Mouse (Mus musculus) CH12.LX (cell line): Measurements from ENCODE around the gene Galc. TPM values are rescaled to one million over a fixed set of nuclear protein-coding genes. Genes with fewer than 3 reads are reported as not detected.

Experiments
- DNase-seq: peaks from one replicate; pipeline ENCODE4 v3.0.0-alpha.2; 2013; ENCODE audit errors: extremely low read depth
- H3K27ac ChIP-seq: 2 replicates; pipeline ENCODE4 v1.5.1; 2012; ENCODE audit warnings: low read depth, mild to moderate bottlenecking, control low read depth, moderate library complexity; ENCODE audit not compliant: insufficient read depth
- H3K27me3 ChIP-seq: replicated peaks from 2 replicates; pipeline ENCODE3; 2012; ENCODE audit warnings: inconsistent platforms
- H3K36me3 ChIP-seq, 2 experiments: replicated peaks in 1 of 2; 2 replicates each; pipeline versions ENCODE3 to v1.6.1; 2012; ENCODE audit warnings: inconsistent platforms in 1 of 2, low read length in 1 of 2, mild to moderate bottlenecking in 1 of 2, mixed read lengths in 1 of 2, moderate library complexity in 1 of 2; ENCODE audit not compliant: control insufficient read depth in 1 of 2, insufficient read depth in 1 of 2
- H3K4me1 ChIP-seq, 2 experiments: 2 replicates each; pipeline ENCODE4 v1.6.1; 2012; ENCODE audit warnings: inconsistent platforms in 1 of 2, moderate library complexity in 1 of 2; ENCODE audit not compliant: insufficient read depth in 2 of 2, control insufficient read depth in 1 of 2
- H3K4me2 ChIP-seq: 2 replicates; pipeline ENCODE4 v1.6.1; 2012; ENCODE audit warnings: low read depth, mild to moderate bottlenecking, control low read depth; ENCODE audit not compliant: poor library complexity, insufficient read depth, severe bottlenecking
- H3K4me3 ChIP-seq, 3 experiments: fragments of 150-350 bp in 1 of 3; sonication (generic) in 1 of 3; replicated peaks in 1 of 3; 2 replicates each; pipeline versions ENCODE3 to v1.5.1; 2011 to 2012; ENCODE audit warnings: low read depth in 2 of 3, low read length in 2 of 3, mild to moderate bottlenecking in 2 of 3, moderate library complexity in 2 of 3, control low read depth in 1 of 3, improper control_type of control experiment in 1 of 3, inconsistent platforms in 1 of 3, mixed read lengths in 1 of 3; ENCODE audit not compliant: poor library complexity in 1 of 3
- H3K79me2 ChIP-seq: replicated peaks from 2 replicates; pipeline ENCODE4 v1.6.1; 2012; ENCODE audit warnings: mild to moderate bottlenecking, moderate library complexity; ENCODE audit not compliant: control insufficient read depth, poor library complexity, insufficient read depth, severe bottlenecking; ENCODE audit errors: extremely low read depth
- H3K9ac ChIP-seq: 2 replicates; pipeline ENCODE4 v1.6.1; 2012; ENCODE audit warnings: low read depth, mild to moderate bottlenecking, control low read depth, moderate library complexity; ENCODE audit not compliant: insufficient read depth
- H3K9me3 ChIP-seq: replicated peaks from 2 replicates; pipeline ENCODE3; 2012; ENCODE audit warnings: low read length, inconsistent platforms, mixed read lengths
- BHLHE40 ChIP-seq: IDR thresholded peaks from 2 replicates; pipeline ENCODE4 v1.6.1; 2011; ENCODE audit warnings: mild to moderate bottlenecking, low read depth, low read length, improper control_type of control experiment
- CHD1 ChIP-seq: IDR thresholded peaks from 2 replicates; pipeline ENCODE4 v1.6.1; 2012; ENCODE audit warnings: low read depth, low read length, improper control_type of control experiment, inconsistent platforms
- ELF1 ChIP-seq: IDR thresholded peaks from 2 replicates; pipeline ENCODE4 v1.6.1; 2014; ENCODE audit warnings: low read depth, mild to moderate bottlenecking, inconsistent platforms, low read length, improper control_type of control experiment
- EP300 ChIP-seq: IDR thresholded peaks from 2 replicates; pipeline ENCODE4 v1.6.1; 2011; ENCODE audit warnings: low read length, improper control_type of control experiment
- ETS1 ChIP-seq: conservative IDR thresholded peaks from 2 replicates; pipeline ENCODE4 v1.6.1; 2012; ENCODE audit warnings: low read depth, mild to moderate bottlenecking, inconsistent platforms, low read length, improper control_type of control experiment, moderate library complexity
- HCFC1 ChIP-seq: IDR thresholded peaks from 2 replicates; pipeline ENCODE4 v1.6.1; 2012; ENCODE audit warnings: low read depth, mild to moderate bottlenecking, inconsistent platforms, low read length, improper control_type of control experiment
- IRF4 ChIP-seq: IDR thresholded peaks from 2 replicates; pipeline ENCODE4 v1.6.1; 2014; ENCODE audit warnings: low read depth, mild to moderate bottlenecking, inconsistent platforms, low read length, improper control_type of control experiment
- JUND ChIP-seq: conservative IDR thresholded peaks from 2 replicates; pipeline ENCODE4 v1.6.1; 2011; ENCODE audit warnings: low read depth, low read length, improper control_type of control experiment
- MAFK ChIP-seq: IDR thresholded peaks from 2 replicates; pipeline ENCODE4 v1.6.1; 2011; ENCODE audit warnings: low read length, improper control_type of control experiment; ENCODE audit not compliant: insufficient replicate concordance
- MAX ChIP-seq: IDR thresholded peaks from 2 replicates; pipeline ENCODE4 v1.6.1; 2011; ENCODE audit warnings: low read length, improper control_type of control experiment
- MAZ ChIP-seq: IDR thresholded peaks from 2 replicates; pipeline ENCODE4 v1.6.1; 2012; ENCODE audit warnings: low read depth, mild to moderate bottlenecking, inconsistent platforms, low read length, improper control_type of control experiment, moderate library complexity
- MXI1 ChIP-seq: IDR thresholded peaks from 2 replicates; pipeline ENCODE4 v1.6.1; 2011; ENCODE audit warnings: mild to moderate bottlenecking, low read depth, low read length, improper control_type of control experiment
- MYC ChIP-seq: IDR thresholded peaks from 2 replicates; pipeline ENCODE4 v1.6.1; 2011; ENCODE audit warnings: low read depth, mild to moderate bottlenecking, improper control_type of control experiment, low read length
- NELFE ChIP-seq: IDR thresholded peaks from 2 replicates; pipeline ENCODE4 v1.6.1; 2011; ENCODE audit warnings: low read depth, low read length, improper control_type of control experiment
- POLR2A ChIP-seq: IDR thresholded peaks from 2 replicates; pipeline ENCODE4 v1.6.1; 2011; ENCODE audit warnings: low read depth, mild to moderate bottlenecking, improper control_type of control experiment, low read length
- POLR2AphosphoS2 ChIP-seq: IDR thresholded peaks from 2 replicates; pipeline ENCODE4 v1.6.1; 2011; ENCODE audit warnings: low read depth, low read length, improper control_type of control experiment
- RCOR1 ChIP-seq: conservative IDR thresholded peaks from 2 replicates; pipeline ENCODE4 v1.6.1; 2012; ENCODE audit warnings: low read depth, mild to moderate bottlenecking, inconsistent platforms, low read length, improper control_type of control experiment
- SIN3A ChIP-seq: IDR thresholded peaks from 2 replicates; pipeline ENCODE4 v1.6.1; 2012; ENCODE audit warnings: low read length, improper control_type of control experiment, inconsistent platforms
- TBP ChIP-seq: conservative IDR thresholded peaks from 2 replicates; pipeline ENCODE4 v1.6.1; 2011; ENCODE audit warnings: low read depth, low read length, improper control_type of control experiment
- TCF12 ChIP-seq: IDR thresholded peaks from 2 replicates; pipeline ENCODE4 v1.6.1; 2014; ENCODE audit warnings: low read depth, mild to moderate bottlenecking, inconsistent platforms, low read length, improper control_type of control experiment
- USF1 ChIP-seq: IDR thresholded peaks from 2 replicates; pipeline ENCODE4 v1.6.1; 2014; ENCODE audit warnings: low read depth, mild to moderate bottlenecking, inconsistent platforms, low read length, improper control_type of control experiment
- ZMIZ1 ChIP-seq: IDR thresholded peaks from 2 replicates; pipeline ENCODE4 v1.6.1; 2012; ENCODE audit warnings: low read depth, mild to moderate bottlenecking, inconsistent platforms, low read length, improper control_type of control experiment
- dilution Hi-C: fragments of 300-500 bp; cut with MboI; formaldehyde crosslinking; loops from 2 replicates; pipeline ENCODE4 v1.14.3; 2020; ENCODE audit warnings: low sequenced_read_pairs; ENCODE audit not compliant: extremely low pct_unique_long_range_greater_than_20kb, extremely low pct_ligation_motif_present
- in situ Hi-C: fragments of 300-500 bp; cut with MboI; formaldehyde crosslinking; loops from 3 replicates; pipeline ENCODE4 v1.14.3; 2019; ENCODE audit warnings: low sequenced_read_pairs, low pct_ligation_motif_present, low pct_unique_long_range_greater_than_20kb, mixed read lengths
- polyA plus RNA-seq: library from polyadenylated mRNA; unstranded; fragments of >175 nt; gene quantifications from 2 replicates; pipeline ENCODE4 v1.2.1, GENCODE M21; 2012; ENCODE audit warnings: low read depth; ENCODE audit not compliant: insufficient read length
- total RNA-seq, 2 experiments: library from RNA; depleted of rRNA; stranded (reverse); fragments of 300-350 nt in 1 of 2; fragments of >200 nt in 1 of 2; gene quantifications; 2 replicates each; pipeline ENCODE4 v1.2.3; 2012 to 2014

Gene Galc
- total and polyA plus RNA-seq, 3 experiments = 1.6 to 9.1 (median 6.4) TPM

DNA sequence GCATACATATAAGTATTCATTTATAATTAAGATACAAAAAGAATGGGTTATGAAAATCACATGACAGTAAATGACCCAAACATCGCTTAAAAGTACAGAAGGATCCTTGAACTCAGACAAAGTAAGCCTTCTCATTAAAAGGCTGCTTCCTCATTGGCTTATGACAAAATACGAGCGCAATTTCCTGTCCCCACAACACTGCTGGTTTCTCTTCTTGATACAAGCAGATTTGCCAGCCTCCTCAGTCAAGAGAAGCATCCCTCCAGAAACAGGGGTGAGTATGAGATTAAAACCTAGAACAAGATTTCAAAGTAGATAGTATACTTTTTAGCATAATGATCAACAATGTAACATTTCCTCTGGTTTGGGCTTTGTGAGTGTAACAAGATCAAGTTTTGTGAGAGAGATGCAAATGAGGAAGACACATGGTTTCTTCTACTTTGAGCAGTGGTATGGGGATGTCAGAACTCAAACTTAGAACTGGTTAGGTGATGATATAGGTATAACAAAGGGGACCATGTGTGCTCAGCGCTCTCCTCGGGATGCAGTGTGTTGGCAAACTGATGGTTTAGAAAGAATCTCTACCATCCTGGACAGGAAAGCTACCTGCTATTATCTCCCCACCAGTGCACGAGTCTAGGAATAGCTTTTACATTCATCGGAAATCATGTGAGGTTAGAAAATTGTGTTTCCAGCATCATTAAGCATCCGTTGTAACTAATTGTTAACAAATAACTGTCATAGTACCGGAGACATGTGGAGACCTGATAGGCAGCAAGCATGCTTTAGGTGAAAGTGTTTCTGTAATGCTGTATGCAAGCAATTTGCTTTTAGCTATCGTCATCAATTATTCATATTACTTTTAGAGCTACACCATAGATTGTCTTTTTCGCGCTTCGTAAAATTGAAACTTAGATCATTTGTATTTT lies 9.4 kb upstream of the Galc start, which contains the start of gene Gpr65:
Gpr65 (plus strand) TSS at position 195 of the 929 bp plus-strand sequence.
- no peak for TF ChIP-seq MAZ
- TF ChIP-seq MYC = peak; percentile 78
- no peak for TF ChIP-seq USF1
- 0 out of 2 replicates have a peak, but pooled peaks have one; percentile 11 for TF ChIP-seq HCFC1
- no peak for TF ChIP-seq IRF4
- peak; percentile 69 for TF ChIP-seq SIN3A
- peak; percentile 70 for TF ChIP-seq MAFK
- TF ChIP-seq NELFE = peak; percentile 81
- TF ChIP-seq POLR2A = peak; percentile 75
- TF ChIP-seq POLR2AphosphoS2 = 0 out of 2 replicates have a peak, but pooled peaks have one; percentile 36
- 0 out of 2 replicates have a peak, but pooled peaks have one; percentile 17 for TF ChIP-seq CHD1
- peak; percentile 77 for TF ChIP-seq MAX
- no peak for TF ChIP-seq ETS1
- TF ChIP-seq EP300 = no peak; the same call in none of the 2 replicates
- TF ChIP-seq RCOR1 = 0 out of 2 replicates have a peak, but pooled peaks have one; percentile 18
- TF ChIP-seq BHLHE40 = peak; percentile 55
- TF ChIP-seq TBP = peak; percentile 92
- peak; percentile 47 for TF ChIP-seq ZMIZ1
- TF ChIP-seq JUND = no peak
- peak; percentile 85 for TF ChIP-seq MXI1
- peak; percentile 44; the same call in 1 of the 2 replicates for TF ChIP-seq TCF12
- peak; percentile 66 for TF ChIP-seq ELF1
- peaks cover 14 to 50% of the 10 kb centered on the region in 2 experiments for H3K4me1 ChIP-seq
- dilution Hi-C loops = no loop called here
- H3K36me3 ChIP-seq = peaks cover 3 to 12% of the 10 kb centered on the region in 2 experiments
- peak within 1 kb of the TSS; percentile 97 for H3K27ac ChIP-seq
- in situ Hi-C loops = no loop called here
- no peaks in the 10 kb centered on the region for H3K9me3 ChIP-seq
- H3K9ac ChIP-seq = peak within 1 kb of the TSS; percentile 97
- peaks cover 29% of the 10 kb centered on the region for H3K79me2 ChIP-seq
- H3K27me3 ChIP-seq = no peaks in the 10 kb centered on the region
- DNase-seq = peak; percentile 78
- peak within 1 kb of the TSS; percentile 80 for H3K4me2 ChIP-seq
- peak within 1 kb of the TSS; percentile 67 to 91 (median 76) for H3K4me3 ChIP-seq
